29 mouse cellular contexts compared by ENCODE assay signal in the genomic region with DNA sequence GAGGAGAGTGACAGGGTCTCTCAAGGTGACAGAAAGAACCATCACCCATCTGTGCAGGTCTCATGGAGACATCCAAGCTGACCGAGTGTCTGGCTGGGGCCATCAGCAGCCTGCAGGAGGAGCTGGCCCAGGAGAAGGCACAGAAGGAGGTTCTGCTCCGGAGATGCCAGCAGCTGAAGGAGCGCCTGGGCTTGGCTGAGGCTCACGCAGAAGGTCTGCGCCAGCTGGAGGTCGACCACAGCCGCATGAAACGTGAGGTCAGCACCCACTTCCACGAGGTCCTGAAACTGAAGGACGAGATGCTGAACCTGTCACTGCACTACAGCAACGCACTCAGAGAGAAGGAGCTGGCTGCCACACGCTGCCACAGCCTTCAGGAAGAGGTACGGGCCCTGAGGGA. TPM values are rescaled to one million over a fixed set of nuclear protein-coding genes. Genes with fewer than 3 reads are reported as not detected.
DNase-seq lines count a peak whose midpoint lies in the region; ATAC-seq lines count a peak whose summit lies in the region.
"Had no signal": no experiment of that assay in that cellular context is flagged by ENCODE, and none has a peak within 500 bp of the region (broad histone marks: within the 10 kb centered on the region; RNA-seq: fewer than 3 reads in every experiment).

No protein-coding gene starts in this region.

- H3K36me3 ChIP-seq in forebrain, embryonic 11.5 days (ENCODE audit: control insufficient read depth, insufficient read depth, low read length): no peaks in the 10 kb centered on the region
- H3K36me3 ChIP-seq: embryonic facial prominence, embryonic 12.5 days; embryonic facial prominence, embryonic 15.5 days; forebrain, embryonic 12.5 days; G1E; heart, embryonic 12.5 days; heart, embryonic 15.5 days had no signal

- peak; percentile 29 to 34 for DNase-seq in cerebellum, adult 18-20 months
- peak; percentile 56 to 63 for DNase-seq in cerebellum, postnatal 10 days
- no peak for DNase-seq in cerebellum, adult 8-10 months
- peak; percentile 48 to 57 for DNase-seq in cerebellum, postnatal 14 days
- peak; percentile 26 to 35 for DNase-seq in cerebellum, postnatal 36 days
- no peak for DNase-seq in forebrain, embryonic 11.5 days (ENCODE audit: low spot score)
- DNase-seq: adrenal gland, postnatal 10 days; adrenal gland, postnatal 36 days; B cell, adult 2 months; gastrocnemius, postnatal 25 days; heart, adult 18-20 months; heart, postnatal 10 days; heart, postnatal 36 days; kidney, adult 18-20 months; kidney, adult 9 months had no signal

- H3K4me1 ChIP-seq in forebrain, embryonic 11.5 days (replicated peaks; ENCODE audit: control insufficient read depth, insufficient read depth, low read length): no peaks in the 10 kb centered on the region
- H3K4me1 ChIP-seq: embryonic facial prominence, embryonic 12.5 days; embryonic facial prominence, embryonic 15.5 days; forebrain, embryonic 12.5 days; heart, embryonic 12.5 days; heart, embryonic 15.5 days had no signal

- no peak overlapping the region for H3K4me3 ChIP-seq in forebrain, embryonic 11.5 days (ENCODE audit: low read depth, low read length)
- H3K4me3 ChIP-seq: embryonic facial prominence, embryonic 12.5 days; embryonic facial prominence, embryonic 15.5 days; forebrain, embryonic 12.5 days; heart, embryonic 12.5 days; heart, embryonic 15.5 days had no signal

- ATAC-seq in cerebellum, adult (ENCODE audit: insufficient number of reproducible peaks, low FRiP score, low TSS enrichment): no peak
- ATAC-seq in forebrain, embryonic 11.5 days (replicated peaks; ENCODE audit: low FRiP score): no peak
- ATAC-seq: forebrain, embryonic 16.5 days; hindbrain, postnatal 0 days; inflammation-experienced regulatory T-cells, adult 6 months; intestine, embryonic 16.5 days; Patski had no signal

- H3K27me3 ChIP-seq in forebrain, embryonic 11.5 days (ENCODE audit: control insufficient read depth, insufficient read depth, low read length): no peaks in the 10 kb centered on the region
- H3K27me3 ChIP-seq: embryonic facial prominence, embryonic 15.5 days had no signal

- H3K27ac ChIP-seq in forebrain, embryonic 11.5 days (ENCODE audit: low read depth, low read length): no peak overlapping the region
- H3K27ac ChIP-seq: embryonic facial prominence, embryonic 12.5 days; embryonic facial prominence, embryonic 15.5 days; forebrain, embryonic 12.5 days; heart, embryonic 15.5 days; hindbrain, embryonic 14.5 days; hindbrain, postnatal 0 days had no signal

- H3K9ac ChIP-seq in forebrain, embryonic 11.5 days (ENCODE audit: low read length): no peak overlapping the region
- H3K9ac ChIP-seq: embryonic facial prominence, embryonic 12.5 days; embryonic facial prominence, embryonic 15.5 days; forebrain, embryonic 12.5 days; heart, embryonic 12.5 days; heart, embryonic 15.5 days; hindbrain, embryonic 14.5 days had no signal

- 81% methylated on average over 13 of the region's 13 CpGs for WGBS in forebrain, embryonic 11.5 days

- H3K4me2 ChIP-seq in forebrain, embryonic 11.5 days (ENCODE audit: low read depth, low read length, severe bottlenecking): no peak overlapping the region
- H3K4me2 ChIP-seq: embryonic facial prominence, embryonic 12.5 days; embryonic facial prominence, embryonic 15.5 days; forebrain, embryonic 12.5 days; heart, embryonic 12.5 days; heart, embryonic 15.5 days; hindbrain, embryonic 14.5 days had no signal

- H3K9me3 ChIP-seq in forebrain, embryonic 11.5 days (ENCODE audit: control insufficient read depth, low read length): 0 out of 2 replicates have a peak, but pooled peaks cover 2% of the 10 kb centered on the region
- H3K9me3 ChIP-seq: embryonic facial prominence, embryonic 12.5 days; embryonic facial prominence, embryonic 15.5 days; forebrain, embryonic 12.5 days; heart, embryonic 15.5 days had no signal

RNA-seq across cellular contexts. Expression of a gene that starts 15.0 kb away (rescaled TPM):
- 0.15 TPM in 1 of 2 replicates, not detected in the other for polyA plus RNA-seq in forebrain, embryonic 11.5 days (2014; fragmentation: Nextera tagmentation; extraction: Ambion mirVana)
- polyA plus RNA-seq: G1E; hindbrain, embryonic 11.5 days; inflammation-experienced regulatory T-cells, adult 6 months had no signal

RNA-seq across cellular contexts. Expression of a gene that starts 22.6 kb away (rescaled TPM):
- polyA plus RNA-seq in forebrain, embryonic 11.5 days (2014; fragmentation: Nextera tagmentation; extraction: Ambion mirVana): 409 and 463 TPM in 2 replicates

RNA-seq across cellular contexts. Expression of a gene that starts 32.8 kb away (rescaled TPM):
- 6.6 and 7.3 TPM in 2 replicates for polyA plus RNA-seq in forebrain, embryonic 11.5 days (2014; fragmentation: Nextera tagmentation; extraction: Ambion mirVana)

RNA-seq across cellular contexts. Expression of a gene that starts 32.8 kb away (rescaled TPM):
- polyA plus RNA-seq in forebrain, embryonic 11.5 days (2014; fragmentation: Nextera tagmentation; extraction: Ambion mirVana): 7.2 and 7.9 TPM in 2 replicates

RNA-seq across cellular contexts. Expression of a gene that starts 54.8 kb away (rescaled TPM):
- 28.4 and 28.7 TPM in 2 replicates for polyA plus RNA-seq in forebrain, embryonic 11.5 days (2014; fragmentation: Nextera tagmentation; extraction: Ambion mirVana)

Comparison
In these comparisons a context has a peak if more than half of its experiments do, and no peak if none do; other contexts are left out.
1. DNase-seq: peak in cerebellum, adult 18-20 months (2 of 2), cerebellum, postnatal 10 days (2 of 2), cerebellum, postnatal 14 days (2 of 2) and cerebellum, postnatal 36 days (2 of 2); none in cerebellum, adult 8-10 months (single experiment) and forebrain, embryonic 11.5 days (single experiment).